Mouse (Mus musculus) liver, embryonic 11.5 days (tissue): ENCODE results near the gene Cenpp. TPM values are rescaled to one million over a fixed set of nuclear protein-coding genes. Genes with fewer than 3 reads are reported as not detected.

Source experiments
- ATAC-seq: fragments of 200-750 bp; cut with Nextera tagmentation; replicated peaks from 2 replicates; pipeline ENCODE4 v1.8.0; 2017; ENCODE audit warnings: moderate number of reproducible peaks, mild to moderate bottlenecking, moderate TSS enrichment, moderate library complexity; ENCODE audit not compliant: low FRiP score
- DNase-seq: peaks from one replicate; pipeline ENCODE4 v3.0.0-alpha.2; 2017; ENCODE audit warnings: low spot score
- H3K27ac ChIP-seq: fragments of 300-500 bp; sonication (generic); 2 replicates; pipeline ENCODE4 v1.5.1; 2014; ENCODE audit warnings: mild to moderate bottlenecking, low read depth, low read length, control low read depth
- H3K27me3 ChIP-seq: fragments of 300-500 bp; sonication (generic); replicated peaks from 2 replicates; pipeline ENCODE4 v1.6.1; 2014; ENCODE audit warnings: low read length, mixed read lengths; ENCODE audit not compliant: control insufficient read depth, insufficient read depth
- H3K36me3 ChIP-seq: fragments of 300-500 bp; sonication (generic); 2 replicates; pipeline ENCODE4 v1.6.1; 2014; ENCODE audit warnings: mild to moderate bottlenecking, low read length, moderate library complexity, mixed read lengths; ENCODE audit not compliant: control insufficient read depth, insufficient read depth
- H3K4me1 ChIP-seq: fragments of 300-500 bp; sonication (generic); replicated peaks from 2 replicates; pipeline ENCODE4 v1.6.1; 2014; ENCODE audit warnings: low read length, mixed read lengths; ENCODE audit not compliant: control insufficient read depth, insufficient read depth
- H3K4me2 ChIP-seq: fragments of 300-500 bp; sonication (generic); 2 replicates; pipeline ENCODE4 v1.6.1; 2014; ENCODE audit warnings: mild to moderate bottlenecking, control low read depth, moderate library complexity
- H3K4me3 ChIP-seq: fragments of 300-500 bp; sonication (generic); 2 replicates; pipeline ENCODE4 v1.5.1; 2014; ENCODE audit warnings: low read depth, low read length, control low read depth
- H3K9ac ChIP-seq: fragments of 300-500 bp; sonication (generic); 2 replicates; pipeline ENCODE4 v1.6.1; 2014; ENCODE audit warnings: low read depth, low read length, control low read depth
- H3K9me3 ChIP-seq: fragments of 300-500 bp; sonication (generic); 2 replicates; pipeline ENCODE4 v1.6.1; 2016; ENCODE audit warnings: low read length, inconsistent platforms, mixed read lengths; ENCODE audit not compliant: control insufficient read depth
- WGBS: fragments of 180-500 bp; shearing (Covaris S2); extraction: QIAGEN DNeasy Blood & Tissue Kit; methylation state at CpG from one replicate; pipeline ENCODE4 v1.1.7; 2014; 5-methylcytosine and 5-hydroxymethylcytosine counted together
- polyA plus RNA-seq: library from polyadenylated mRNA; unstranded; fragments of >200 nt; fragmentation: Nextera tagmentation; extraction: Ambion mirVana; gene quantifications from 2 replicates; pipeline ENCODE4 v1.2.1, GENCODE M21; 2014

Gene Cenpp
- polyA plus RNA-seq, 1 experiment from 2014 or later, result 38.5 TPM

- Histone ChIP-seq H3K4me3 (no peak overlapping the region), H3K4me1 (no peaks in the 10 kb centered on the region), H3K27me3 (no peaks in the 10 kb centered on the region), H3K4me2 (no peak overlapping the region), H3K27ac (no peak overlapping the region), H3K9ac (no peak overlapping the region), H3K9me3 (no peaks in the 10 kb centered on the region), H3K36me3 (no peaks in the 10 kb centered on the region)
- ATAC-seq (no peak), DNase-seq (no peak)
- 86% methylated on average over 5 of the region's 5 CpGs for WGBS
These were observed 98.1 kb downstream of the Cenpp start for GRCm38 (mm10) chr13:49554519-49554918.

- H3K9ac ChIP-seq, result no peak overlapping the region
- H3K9me3 ChIP-seq, result no peaks in the 10 kb centered on the region
- ATAC-seq (no peak), DNase-seq (no peak)
- WGBS, result 92% methylated on average over 3 of the region's 3 CpGs
- H3K4me3 ChIP-seq, result no peak overlapping the region
- H3K36me3 ChIP-seq, result no peaks in the 10 kb centered on the region
- H3K27ac ChIP-seq, result no peak overlapping the region
- H3K4me1 ChIP-seq, result no peaks in the 10 kb centered on the region
- H3K4me2 ChIP-seq, result no peak overlapping the region
- H3K27me3 ChIP-seq, result no peaks in the 10 kb centered on the region
These were observed 103.0 kb downstream of the Cenpp start for GRCm38 (mm10) chr13:49549616-49550015.

- WGBS, result 52% methylated on average over 1 of the region's 1 CpGs
- Histone ChIP-seq H3K9ac (no peak overlapping the region), H3K9me3 (no peaks in the 10 kb centered on the region), H3K27me3 (no peaks in the 10 kb centered on the region), H3K4me2 (no peak overlapping the region), H3K27ac (no peak overlapping the region), H3K4me1 (no peaks in the 10 kb centered on the region), H3K36me3 (no peaks in the 10 kb centered on the region), H3K4me3 (no peak overlapping the region)
- DNase-seq (no peak), ATAC-seq (no peak)
These were observed 104.9 kb downstream of the Cenpp start for GRCm38 (mm10) chr13:49547563-49548150.

- no peak overlapping the region for H3K4me2 ChIP-seq
- no peaks in the 10 kb centered on the region for H3K9me3 ChIP-seq
- no peak overlapping the region for H3K4me3 ChIP-seq
- no peaks in the 10 kb centered on the region for H3K36me3 ChIP-seq
- H3K27ac ChIP-seq, result no peak overlapping the region
- 83% methylated on average over 1 of the region's 1 CpGs for WGBS
- H3K4me1 ChIP-seq, result no peaks in the 10 kb centered on the region
- no peak for DNase-seq
- no peaks in the 10 kb centered on the region for H3K27me3 ChIP-seq
- ATAC-seq, result no peak
- no peak overlapping the region for H3K9ac ChIP-seq
These were observed 106.1 kb downstream of the Cenpp start for GRCm38 (mm10) chr13:49546517-49546916.

- Histone ChIP-seq H3K9me3 (no peaks in the 10 kb centered on the region), H3K4me2 (no peak overlapping the region), H3K9ac (no peak overlapping the region), H3K27me3 (no peaks in the 10 kb centered on the region), H3K4me1 (no peaks in the 10 kb centered on the region), H3K36me3 (no peaks in the 10 kb centered on the region), H3K27ac (no peak overlapping the region), H3K4me3 (no peak overlapping the region)
- WGBS, result 58% methylated on average over 3 of the region's 3 CpGs
- DNase-seq (no peak), ATAC-seq (no peak)
These were observed 106.9 kb downstream of the Cenpp start for GRCm38 (mm10) chr13:49545646-49546045.

- ATAC-seq, result no peak
- Histone ChIP-seq H3K4me2 (no peak within 1 kb of the TSS), H3K9ac (no peak within 1 kb of the TSS), H3K9me3 (no peaks in the 10 kb centered on the region), H3K27me3 (no peaks in the 10 kb centered on the region), H3K27ac (no peak within 1 kb of the TSS), H3K36me3 (no peaks in the 10 kb centered on the region), H3K4me1 (no peaks in the 10 kb centered on the region), H3K4me3 (no peak within 1 kb of the TSS)
- WGBS, result 83% methylated on average over 3 of the region's 3 CpGs
- no peak for DNase-seq
These were observed 108.3 kb downstream of the Cenpp start, which contains the start of gene Aspn for GRCm38 (mm10) chr13:49544279-49544678. Gene Aspn, plus strand, starts transcription at chr13:49544443.

- H3K9ac ChIP-seq, result no peak overlapping the region
- 84% methylated on average over 1 of the region's 1 CpGs for WGBS
- ATAC-seq (no peak), DNase-seq (no peak)
- H3K36me3 ChIP-seq, result no peaks in the 10 kb centered on the region
- no peak overlapping the region for H3K4me3 ChIP-seq
- H3K9me3 ChIP-seq, result no peaks in the 10 kb centered on the region
- no peaks in the 10 kb centered on the region for H3K4me1 ChIP-seq
- no peak overlapping the region for H3K27ac ChIP-seq
- H3K27me3 ChIP-seq, result no peaks in the 10 kb centered on the region
- H3K4me2 ChIP-seq, result no peak overlapping the region
These were observed 113.9 kb downstream of the Cenpp start for GRCm38 (mm10) chr13:49538693-49539092.

- WGBS, result 88% methylated on average over 1 of the region's 1 CpGs
- no peaks in the 10 kb centered on the region for H3K27me3 ChIP-seq
- no peak overlapping the region for H3K4me2 ChIP-seq
- no peaks in the 10 kb centered on the region for H3K9me3 ChIP-seq
- no peak for ATAC-seq
- H3K27ac ChIP-seq, result no peak overlapping the region
- H3K36me3 ChIP-seq, result no peaks in the 10 kb centered on the region
- no peak overlapping the region for H3K9ac ChIP-seq
- no peak for DNase-seq
- H3K4me3 ChIP-seq, result no peak overlapping the region
- H3K4me1 ChIP-seq, result no peaks in the 10 kb centered on the region
These were observed 115.6 kb downstream of the Cenpp start for GRCm38 (mm10) chr13:49536946-49537345.

- DNase-seq, result no peak
- Histone ChIP-seq H3K27ac (no peak overlapping the region), H3K4me1 (no peaks in the 10 kb centered on the region), H3K36me3 (no peaks in the 10 kb centered on the region), H3K9me3 (no peaks in the 10 kb centered on the region), H3K4me2 (no peak overlapping the region), H3K27me3 (no peaks in the 10 kb centered on the region), H3K4me3 (no peak overlapping the region), H3K9ac (no peak overlapping the region)
- no peak for ATAC-seq
- WGBS, result 91% methylated on average over 4 of the region's 4 CpGs
These were observed 121.9 kb downstream of the Cenpp start for GRCm38 (mm10) chr13:49530636-49531035.
